Mouse (Mus musculus) cerebellum, adult 11 months (tissue): ENCODE results near the gene Iffo1.

Experiments
- DNase-seq: peaks from one replicate; pipeline ENCODE4 v3.0.0; 2022

Gene Iffo1

GRCm38 (mm10) chr6:125145001-125145400 lies at the start of gene Iffo1:
TSS of gene Iffo1 (plus strand) at chr6:125145241.
- peak; percentile 91 for DNase-seq

GRCm38 (mm10) chr6:125095391-125096278 lies 49.4 kb upstream of the Iffo1 start, which contains the start of gene Chd4:
TSS of gene Chd4 (plus strand) at chr6:125095981.
- DNase-seq, result peak; percentile 97

GRCm38 (mm10) chr6:125096279-125096596 lies 48.8 kb upstream of the Iffo1 start:
- no peak for DNase-seq

- peak; percentile 70 for DNase-seq
Observed at GRCm38 (mm10) chr6:125096597-125097345, 48.3 kb upstream of the Iffo1 start.

- DNase-seq, result no peak
Observed at GRCm38 (mm10) chr6:125097346-125097689, 47.7 kb upstream of the Iffo1 start.

- DNase-seq, result no peak
Observed at GRCm38 (mm10) chr6:125097951-125098350, 47.1 kb upstream of the Iffo1 start.

GRCm38 (mm10) chr6:125098513-125098912 lies 46.5 kb upstream of the Iffo1 start:
- peak; percentile 38 for DNase-seq

GRCm38 (mm10) chr6:125099421-125099971 lies 45.5 kb upstream of the Iffo1 start:
- DNase-seq, result peak; percentile 38

GRCm38 (mm10) chr6:125101444-125101843 lies 43.6 kb upstream of the Iffo1 start:
- DNase-seq, result no peak

- DNase-seq, result no peak
Observed at GRCm38 (mm10) chr6:125104223-125104622, 40.8 kb upstream of the Iffo1 start.

GRCm38 (mm10) chr6:125107705-125108104 lies 37.3 kb upstream of the Iffo1 start:
- DNase-seq, result no peak

- no peak for DNase-seq
Observed at GRCm38 (mm10) chr6:125109371-125109770, 35.7 kb upstream of the Iffo1 start.

- DNase-seq, result no peak
Observed at GRCm38 (mm10) chr6:125110927-125111326, 34.1 kb upstream of the Iffo1 start.

- DNase-seq, result no peak
Observed at GRCm38 (mm10) chr6:125112553-125112952, 32.5 kb upstream of the Iffo1 start.

GRCm38 (mm10) chr6:125119387-125119786 lies 25.7 kb upstream of the Iffo1 start:
- no peak for DNase-seq

- no peak for DNase-seq
Observed at GRCm38 (mm10) chr6:125128724-125129123, 16.3 kb upstream of the Iffo1 start.

GRCm38 (mm10) chr6:125129710-125130402 lies 15.2 kb upstream of the Iffo1 start:
- no peak for DNase-seq

GRCm38 (mm10) chr6:125131302-125132156 lies 13.5 kb upstream of the Iffo1 start, which contains the start of gene Nop2:
TSS of gene Nop2 (plus strand) at chr6:125131909.
- peak; percentile 82 for DNase-seq

- no peak for DNase-seq
Observed at GRCm38 (mm10) chr6:125132470-125132869, 12.6 kb upstream of the Iffo1 start.

GRCm38 (mm10) chr6:125137002-125137671 lies 7.9 kb upstream of the Iffo1 start:
- no peak for DNase-seq

- no peak for DNase-seq
Observed at GRCm38 (mm10) chr6:125139747-125140146, 5.3 kb upstream of the Iffo1 start.
